Mouse (Mus musculus): ENCODE data around the gene Tigd4. TPM values are rescaled to one million over a fixed set of nuclear protein-coding genes. Genes with fewer than 3 reads are reported as not detected.
"Not testable (repeated sequence)": the region's sequence is repeated elsewhere in the genome, so short reads cannot be mapped to it uniquely, and the experiment has no call there.

Gene Tigd4
- not detected in 2 replicates for total RNA-seq (2014; rRNA removed)
- polyA plus RNA-seq (2015; fragmentation: Nextera tagmentation; extraction: Ambion mirVana), result 0.06 TPM in 1 of 2 replicates, not detected in the other

GRCm38 (mm10) chr3:84593274-84593673 is at the start of gene Tigd4:
Gene Tigd4 (plus strand): TSS chr3:84593574.
- ATAC-seq (no peak), DNase-seq (ENCODE audit: low spot score) (no peak)
- H3K9ac ChIP-seq (replicated peaks; ENCODE audit: low read length), result no peak within 1 kb of the TSS
- no peaks in the 10 kb centered on the region for H3K9me3 ChIP-seq (ENCODE audit: low read length)
- WGBS, result 93% methylated on average over 2 of the region's 2 CpGs
- no peak within 1 kb of the TSS for H3K4me2 ChIP-seq (ENCODE audit: low read depth, low read length)
- H3K27me3 ChIP-seq (ENCODE audit: insufficient read depth, low read length), result no peaks in the 10 kb centered on the region
- no peak within 1 kb of the TSS for H3K27ac ChIP-seq
- no peak within 1 kb of the TSS for H3K4me3 ChIP-seq (ENCODE audit: low read length)
- TF ChIP-seq CTCF (IDR thresholded peaks at IDR 0.05; ENCODE audit: low read depth), result no peak
- no peaks in the 10 kb centered on the region for H3K36me3 ChIP-seq (ENCODE audit: insufficient read depth, low read length)
- H3K4me1 ChIP-seq (ENCODE audit: insufficient read depth, low read length), result no peaks in the 10 kb centered on the region

GRCm38 (mm10) chr3:84547177-84547576 is 46.2 kb upstream of the Tigd4 start:
- H3K4me3 ChIP-seq (ENCODE audit: low read length), result no peak overlapping the region
- ATAC-seq, result no peak
- WGBS, result 82% methylated on average over 8 of the region's 8 CpGs
- H3K36me3 ChIP-seq (ENCODE audit: insufficient read depth, low read length), result no peaks in the 10 kb centered on the region
- no peak overlapping the region for H3K27ac ChIP-seq
- no peak for TF ChIP-seq CTCF (IDR thresholded peaks at IDR 0.05; ENCODE audit: low read depth)
- no peaks in the 10 kb centered on the region for H3K27me3 ChIP-seq (ENCODE audit: insufficient read depth, low read length)
- H3K9ac ChIP-seq (replicated peaks; ENCODE audit: low read length), result no peak overlapping the region
- no peak overlapping the region for H3K4me2 ChIP-seq (ENCODE audit: low read depth, low read length)
- DNase-seq (ENCODE audit: low spot score), result no peak
- no peaks in the 10 kb centered on the region for H3K4me1 ChIP-seq (ENCODE audit: insufficient read depth, low read length)
- H3K9me3 ChIP-seq (ENCODE audit: low read length), result no peaks in the 10 kb centered on the region

- Histone ChIP-seq H3K4me2 (ENCODE audit: low read depth, low read length) (no peak overlapping the region), H3K27me3 (ENCODE audit: insufficient read depth, low read length) (no peaks in the 10 kb centered on the region), H3K27ac (no peak overlapping the region), H3K9ac (replicated peaks; ENCODE audit: low read length) (no peak overlapping the region), H3K4me3 (ENCODE audit: low read length) (no peak overlapping the region), H3K9me3 (ENCODE audit: low read length) (no peaks in the 10 kb centered on the region), H3K36me3 (ENCODE audit: insufficient read depth, low read length) (no peaks in the 10 kb centered on the region), H3K4me1 (ENCODE audit: insufficient read depth, low read length) (no peaks in the 10 kb centered on the region)
- ATAC-seq (no peak), DNase-seq (ENCODE audit: low spot score) (no peak)
- WGBS, result 91% methylated on average over 3 of the region's 3 CpGs
- TF ChIP-seq CTCF (IDR thresholded peaks at IDR 0.05; ENCODE audit: low read depth), result no peak
Measured at GRCm38 (mm10) chr3:84555780-84556179, 37.6 kb upstream of the Tigd4 start.

GRCm38 (mm10) chr3:84558301-84558700 is 35.1 kb upstream of the Tigd4 start:
- Histone ChIP-seq H3K4me2 (ENCODE audit: low read depth, low read length) (no peak overlapping the region), H3K4me1 (ENCODE audit: insufficient read depth, low read length) (no peaks in the 10 kb centered on the region), H3K9me3 (ENCODE audit: low read length) (no peaks in the 10 kb centered on the region), H3K27ac (no peak overlapping the region), H3K36me3 (ENCODE audit: insufficient read depth, low read length) (no peaks in the 10 kb centered on the region), H3K9ac (replicated peaks; ENCODE audit: low read length) (no peak overlapping the region), H3K27me3 (ENCODE audit: insufficient read depth, low read length) (no peaks in the 10 kb centered on the region), H3K4me3 (ENCODE audit: low read length) (no peak overlapping the region)
- WGBS, result 93% methylated on average over 3 of the region's 3 CpGs
- ATAC-seq, result no peak
- DNase-seq (ENCODE audit: low spot score), result no peak
- TF ChIP-seq CTCF (IDR thresholded peaks at IDR 0.05; ENCODE audit: low read depth), result no peak

- H3K36me3 ChIP-seq (ENCODE audit: insufficient read depth, low read length); H3K9me3 ChIP-seq (ENCODE audit: low read length); H3K4me2 ChIP-seq (ENCODE audit: low read depth, low read length); DNase-seq (ENCODE audit: low spot score); H3K27ac ChIP-seq; H3K4me3 ChIP-seq (ENCODE audit: low read length); H3K27me3 ChIP-seq (ENCODE audit: insufficient read depth, low read length); H3K9ac ChIP-seq (replicated peaks; ENCODE audit: low read length); H3K4me1 ChIP-seq (ENCODE audit: insufficient read depth, low read length); ATAC-seq: not testable (repeated sequence)
- 94% methylated on average over 2 of the region's 2 CpGs for WGBS
Measured at GRCm38 (mm10) chr3:84562911-84563310, 30.5 kb upstream of the Tigd4 start.

GRCm38 (mm10) chr3:84563415-84563814 is 30.0 kb upstream of the Tigd4 start:
- H3K27me3 ChIP-seq (ENCODE audit: insufficient read depth, low read length), result no peaks in the 10 kb centered on the region
- no peak overlapping the region for H3K4me2 ChIP-seq (ENCODE audit: low read depth, low read length)
- H3K27ac ChIP-seq, result no peak overlapping the region
- no peak overlapping the region for H3K9ac ChIP-seq (replicated peaks; ENCODE audit: low read length)
- no peak for DNase-seq (ENCODE audit: low spot score)
- no peak for ATAC-seq
- no peaks in the 10 kb centered on the region for H3K36me3 ChIP-seq (ENCODE audit: insufficient read depth, low read length)
- H3K9me3 ChIP-seq (ENCODE audit: low read length), result no peaks in the 10 kb centered on the region
- H3K4me1 ChIP-seq (ENCODE audit: insufficient read depth, low read length), result no peaks in the 10 kb centered on the region
- no peak overlapping the region for H3K4me3 ChIP-seq (ENCODE audit: low read length)
- 97% methylated on average over 4 of the region's 4 CpGs for WGBS
- no peak for TF ChIP-seq CTCF (IDR thresholded peaks at IDR 0.05; ENCODE audit: low read depth)

- no peaks in the 10 kb centered on the region for H3K9me3 ChIP-seq (ENCODE audit: low read length)
- no peak for TF ChIP-seq CTCF (IDR thresholded peaks at IDR 0.05; ENCODE audit: low read depth)
- H3K36me3 ChIP-seq (ENCODE audit: insufficient read depth, low read length), result no peaks in the 10 kb centered on the region
- H3K4me1 ChIP-seq (ENCODE audit: insufficient read depth, low read length), result no peaks in the 10 kb centered on the region
- no peak overlapping the region for H3K4me2 ChIP-seq (ENCODE audit: low read depth, low read length)
- no peak overlapping the region for H3K27ac ChIP-seq
- no peak overlapping the region for H3K9ac ChIP-seq (replicated peaks; ENCODE audit: low read length)
- ATAC-seq (no peak), DNase-seq (ENCODE audit: low spot score) (no peak)
- 83% methylated on average over 6 of the region's 6 CpGs for WGBS
- no peak overlapping the region for H3K4me3 ChIP-seq (ENCODE audit: low read length)
- no peaks in the 10 kb centered on the region for H3K27me3 ChIP-seq (ENCODE audit: insufficient read depth, low read length)
Measured at GRCm38 (mm10) chr3:84568540-84568939, 24.8 kb upstream of the Tigd4 start.

Measured in hindbrain, postnatal 0 days (tissue).